Mouse (Mus musculus) intestine, embryonic 15.5 days (tissue): ENCODE data around the gene Slc29a1. TPM values are rescaled to one million over a fixed set of nuclear protein-coding genes. Genes with fewer than 3 reads are reported as not detected.

Experiments used
- ATAC-seq: fragments of 200-750 bp; cut with Nextera tagmentation; 2 replicates; pipeline ENCODE4 v1.8.0; 2017; ENCODE audit warnings: moderate TSS enrichment, moderate library complexity
- H3K27ac ChIP-seq: fragments of 300-500 bp; sonication (generic); 2 replicates; pipeline ENCODE4 v1.5.1; 2015; ENCODE audit warnings: mild to moderate bottlenecking, inconsistent platforms
- H3K27me3 ChIP-seq: fragments of 300-500 bp; sonication (generic); replicated peaks from 2 replicates; pipeline ENCODE4 v1.6.1; 2015; ENCODE audit warnings: inconsistent platforms
- H3K36me3 ChIP-seq: fragments of 300-500 bp; sonication (generic); 2 replicates; pipeline ENCODE4 v1.6.1; 2015; ENCODE audit warnings: inconsistent platforms
- H3K4me1 ChIP-seq: fragments of 300-500 bp; sonication (generic); replicated peaks from 2 replicates; pipeline ENCODE4 v1.6.1; 2015; ENCODE audit warnings: inconsistent platforms
- H3K4me2 ChIP-seq: fragments of 300-500 bp; sonication (generic); replicated peaks from 2 replicates; pipeline ENCODE4 v1.6.1; 2015; ENCODE audit warnings: mild to moderate bottlenecking, inconsistent platforms
- H3K4me3 ChIP-seq: fragments of 300-500 bp; sonication (generic); replicated peaks from 2 replicates; pipeline ENCODE4 v1.5.1; 2015; ENCODE audit warnings: inconsistent platforms
- H3K9ac ChIP-seq: fragments of 300-500 bp; sonication (generic); 2 replicates; pipeline ENCODE4 v1.6.1; 2015; ENCODE audit warnings: inconsistent platforms
- H3K9me3 ChIP-seq: fragments of 300-500 bp; sonication (generic); 2 replicates; pipeline ENCODE4 v1.6.1; 2016; ENCODE audit warnings: inconsistent platforms
- WGBS: fragments of 180-500 bp; shearing (Covaris S2); methylation state at CpG from one replicate; pipeline ENCODE4 v1.1.7; 2015; 5-methylcytosine and 5-hydroxymethylcytosine counted together
- polyA plus RNA-seq: library from polyadenylated mRNA; unstranded; fragments of >200 nt; fragmentation: Nextera tagmentation; extraction: Ambion mirVana; gene quantifications from 2 replicates; pipeline ENCODE4 v1.2.1, GENCODE M21; 2015

Slc29a1 gene
- polyA plus RNA-seq, 1 experiment from 2014 or later, result 85.4 TPM

DNA sequence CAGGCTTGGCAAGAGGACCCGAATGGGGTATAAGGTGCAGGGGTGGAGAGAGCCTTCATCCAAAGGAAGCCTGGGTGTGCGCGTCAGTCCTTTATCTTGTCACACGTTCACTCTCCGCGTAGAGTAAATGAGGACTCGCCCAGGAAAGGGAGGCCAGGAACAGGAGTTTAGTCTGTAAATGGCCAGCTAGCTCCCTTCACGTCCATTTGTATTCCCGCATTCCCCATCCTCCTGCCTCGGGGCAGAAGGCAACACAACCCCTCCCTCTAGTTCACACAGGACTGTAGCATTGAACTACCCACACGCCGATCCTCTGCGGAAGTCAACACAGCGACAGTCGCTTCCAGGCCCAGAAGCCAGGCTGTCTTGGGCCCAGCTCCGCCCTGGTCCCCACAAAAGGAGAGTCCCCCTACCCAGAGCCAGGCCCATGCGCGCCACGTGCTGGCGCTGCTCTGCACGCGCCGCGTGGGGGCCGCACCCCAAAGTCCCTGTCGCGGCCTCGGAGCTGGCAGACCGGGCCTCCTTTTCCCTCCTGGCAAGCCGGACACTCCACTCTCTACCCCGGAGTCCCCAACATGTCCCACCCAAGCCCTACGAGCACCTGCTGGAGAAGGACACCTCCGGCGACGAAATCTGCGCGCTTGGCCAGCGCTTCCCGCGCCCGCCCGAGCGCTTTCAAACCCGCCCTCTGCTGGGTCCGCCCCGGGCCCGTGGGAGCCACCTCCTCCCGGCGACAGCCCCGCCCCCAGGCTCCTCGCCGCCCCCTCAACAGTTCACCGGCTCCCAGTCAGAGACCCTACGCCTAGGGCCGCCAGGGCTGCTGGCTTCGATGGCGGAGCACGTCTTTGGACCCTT lies 4.3 kb downstream of the Slc29a1 start:
- peak overlapping the region; percentile 99 for H3K4me2 ChIP-seq
- H3K4me3 ChIP-seq, result peak overlapping the region; percentile 56
- no peaks in the 10 kb centered on the region for H3K9me3 ChIP-seq
- H3K36me3 ChIP-seq, result no peaks in the 10 kb centered on the region
- under 1% methylated on average over 58 of the region's 58 CpGs for WGBS
- peaks cover 86% of the 10 kb centered on the region for H3K4me1 ChIP-seq
- no peaks in the 10 kb centered on the region; the same call in 1 of the 2 replicates for H3K27me3 ChIP-seq
- ATAC-seq, result peak; percentile 75
- peak overlapping the region; percentile 34; the same call in 1 of the 2 replicates for H3K27ac ChIP-seq
- H3K9ac ChIP-seq, result peak overlapping the region; percentile 64

GRCm38 (mm10) chr17:45594195-45594594 lies 5.2 kb downstream of the Slc29a1 start:
- Histone ChIP-seq H3K9ac (no peak overlapping the region; the same call in 1 of the 2 replicates), H3K9me3 (no peaks in the 10 kb centered on the region), H3K4me2 (peak overlapping the region; percentile 99), H3K36me3 (no peaks in the 10 kb centered on the region), H3K4me3 (peak overlapping the region; percentile 56), H3K27ac (no peak overlapping the region), H3K27me3 (no peaks in the 10 kb centered on the region), H3K4me1 (peaks cover 77% of the 10 kb centered on the region)
- no peak for ATAC-seq
- WGBS, result 52% methylated on average over 8 of the region's 8 CpGs

DNA sequence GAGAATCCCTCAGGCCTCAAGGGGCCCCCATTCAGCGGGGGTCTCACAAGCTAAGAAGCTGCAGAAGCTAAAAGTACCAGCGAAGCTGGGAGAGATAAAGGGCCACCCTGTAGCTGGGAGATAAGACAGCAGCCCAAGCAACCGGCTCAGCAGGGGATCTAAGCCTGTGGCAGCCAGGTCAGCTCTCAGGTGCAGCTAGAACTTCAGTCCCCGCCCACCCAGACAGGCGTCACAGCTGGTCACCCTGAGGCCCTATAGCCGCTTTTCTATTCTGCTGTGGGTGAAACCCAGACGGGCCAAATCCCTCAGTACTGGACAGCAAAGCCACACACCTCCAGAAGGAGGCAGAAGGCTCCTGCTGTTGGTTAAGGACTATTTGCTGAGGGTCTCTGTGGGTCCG lies 5.9 kb downstream of the Slc29a1 start:
- ATAC-seq, result 0 out of 2 replicates have a peak, but pooled peaks have one; percentile 36
- Histone ChIP-seq H3K36me3 (no peaks in the 10 kb centered on the region), H3K4me3 (no peak overlapping the region), H3K27ac (peak overlapping the region; percentile 27; the same call in 1 of the 2 replicates), H3K4me1 (peaks cover 72% of the 10 kb centered on the region), H3K9ac (no peak overlapping the region; the same call in 1 of the 2 replicates), H3K4me2 (peak overlapping the region; percentile 99), H3K27me3 (no peaks in the 10 kb centered on the region), H3K9me3 (no peaks in the 10 kb centered on the region)
- 40% methylated on average over 8 of the region's 8 CpGs for WGBS

GRCm38 (mm10) chr17:45592606-45593431 lies 6.6 kb downstream of the Slc29a1 start:
- Histone ChIP-seq H3K9ac (peak overlapping the region; percentile 17; the same call in 1 of the 2 replicates), H3K36me3 (no peaks in the 10 kb centered on the region), H3K27ac (peak overlapping the region; percentile 22; the same call in 1 of the 2 replicates), H3K9me3 (no peaks in the 10 kb centered on the region), H3K27me3 (no peaks in the 10 kb centered on the region), H3K4me3 (0 out of 2 replicates have a peak overlapping the region, but pooled peaks have one; percentile 6), H3K4me2 (peak overlapping the region; percentile 99), H3K4me1 (peaks cover 65% of the 10 kb centered on the region)
- no peak for ATAC-seq
- WGBS, result 45% methylated on average over 8 of the region's 8 CpGs

- Histone ChIP-seq H3K27me3 (no peaks in the 10 kb centered on the region), H3K9me3 (no peaks in the 10 kb centered on the region), H3K4me1 (peaks cover 61% of the 10 kb centered on the region), H3K9ac (peak overlapping the region; percentile 17), H3K4me2 (peak overlapping the region; percentile 99), H3K36me3 (peaks cover 4% of the 10 kb centered on the region; the same call in 1 of the 2 replicates), H3K27ac (no peak overlapping the region), H3K4me3 (0 out of 2 replicates have a peak overlapping the region, but pooled peaks have one; percentile 6)
- no peak for ATAC-seq
- 43% methylated on average over 16 of the region's 16 CpGs for WGBS
Measured at GRCm38 (mm10) chr17:45591701-45592605, 7.5 kb downstream of the Slc29a1 start.

DNA sequence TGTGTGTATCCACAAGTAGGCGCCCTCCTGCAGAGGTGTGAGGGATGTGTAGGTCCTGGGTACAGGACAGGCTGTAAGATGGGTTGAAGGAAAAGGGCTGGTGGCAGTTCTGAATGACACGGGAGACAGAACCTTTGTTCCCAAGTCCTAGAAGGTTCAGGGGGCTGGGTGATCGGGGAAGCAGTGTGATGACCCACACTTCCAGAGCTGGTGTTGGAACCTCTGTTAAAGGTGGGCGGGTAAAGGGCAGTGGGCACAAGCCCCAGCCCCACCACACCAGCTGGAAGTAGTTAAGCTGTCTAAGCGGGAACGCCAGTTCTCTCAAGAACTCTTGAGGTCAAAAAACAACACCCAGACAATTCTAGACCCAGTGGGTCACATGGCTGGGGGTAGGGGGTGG lies 9.0 kb downstream of the Slc29a1 start:
- no peak overlapping the region for H3K4me2 ChIP-seq
- ATAC-seq, result no peak
- 77% methylated on average over 6 of the region's 6 CpGs for WGBS

DNA sequence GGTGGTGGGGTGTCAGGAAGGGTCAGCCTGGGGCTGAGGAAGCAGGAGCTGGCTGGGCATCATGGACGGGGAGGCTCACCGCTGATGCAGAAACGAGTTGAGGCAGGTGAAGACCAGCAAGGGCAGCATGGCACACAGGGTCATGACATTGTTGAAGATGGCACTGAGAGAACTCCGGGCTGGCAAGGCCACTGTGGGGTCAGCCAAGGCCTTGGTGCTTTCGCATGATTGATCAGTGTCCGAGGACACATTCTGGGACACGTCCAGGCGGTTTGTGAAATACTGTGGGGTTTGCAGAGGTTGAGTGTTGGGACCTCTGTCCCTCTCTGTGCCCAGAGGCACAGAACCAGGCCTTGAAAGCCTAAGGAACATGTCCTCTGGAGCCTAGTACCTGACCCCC lies 9.6 kb downstream of the Slc29a1 start:
- Histone ChIP-seq H3K27me3 (no peaks in the 10 kb centered on the region), H3K4me1 (peaks cover 50% of the 10 kb centered on the region), H3K4me3 (no peak overlapping the region), H3K4me2 (no peak overlapping the region), H3K36me3 (peaks cover 5% of the 10 kb centered on the region; the same call in 1 of the 2 replicates), H3K9me3 (no peaks in the 10 kb centered on the region), H3K9ac (no peak overlapping the region), H3K27ac (no peak overlapping the region)
- WGBS, result 95% methylated on average over 8 of the region's 8 CpGs
- ATAC-seq, result no peak

More for the DNA sequence above, 9.0 kb downstream of the Slc29a1 start:
- Histone ChIP-seq H3K36me3 (peaks cover 5% of the 10 kb centered on the region; the same call in 1 of the 2 replicates), H3K27me3 (no peaks in the 10 kb centered on the region), H3K27ac (no peak overlapping the region), H3K9ac (no peak overlapping the region), H3K9me3 (no peaks in the 10 kb centered on the region), H3K4me3 (no peak overlapping the region), H3K4me1 (peaks cover 52% of the 10 kb centered on the region)

DNA sequence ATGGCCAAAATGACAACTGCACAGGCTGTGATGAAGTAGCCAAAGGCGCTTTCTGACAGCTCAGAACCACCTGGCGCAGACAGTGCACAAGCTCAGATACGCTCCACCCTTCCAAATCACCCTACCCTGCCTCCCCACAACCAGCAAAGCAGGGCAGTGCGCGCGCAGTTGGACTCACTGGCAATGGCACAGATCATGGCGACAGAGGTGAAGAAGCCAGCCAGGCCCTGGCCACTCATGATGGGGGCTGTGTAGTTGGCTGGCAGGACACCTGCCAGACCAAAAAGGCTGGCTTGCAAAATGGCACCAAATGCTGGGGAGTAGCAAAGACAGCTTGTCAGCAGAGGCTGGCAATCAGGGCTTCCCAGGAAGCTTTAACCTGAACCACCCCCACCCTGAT lies 10.2 kb downstream of the Slc29a1 start:
- Histone ChIP-seq H3K36me3 (peaks cover 5% of the 10 kb centered on the region; the same call in 1 of the 2 replicates), H3K4me1 (peaks cover 49% of the 10 kb centered on the region)
- no peak for ATAC-seq

GRCm38 (mm10) chr17:45588370-45588769 lies 11.0 kb downstream of the Slc29a1 start:
- ATAC-seq, result no peak
- Histone ChIP-seq H3K4me1 (peaks cover 42% of the 10 kb centered on the region), H3K27me3 (no peaks in the 10 kb centered on the region), H3K4me3 (no peak overlapping the region), H3K36me3 (peaks cover 5% of the 10 kb centered on the region; the same call in 1 of the 2 replicates), H3K4me2 (no peak overlapping the region), H3K27ac (no peak overlapping the region), H3K9me3 (no peaks in the 10 kb centered on the region), H3K9ac (no peak overlapping the region)
- 89% methylated on average over 7 of the region's 7 CpGs for WGBS

More for the DNA sequence above, 10.2 kb downstream of the Slc29a1 start:
- no peak overlapping the region for H3K4me3 ChIP-seq
- no peak overlapping the region for H3K4me2 ChIP-seq
- H3K27me3 ChIP-seq, result no peaks in the 10 kb centered on the region
- 97% methylated on average over 7 of the region's 7 CpGs for WGBS
- no peak overlapping the region for H3K9ac ChIP-seq
- no peak overlapping the region for H3K27ac ChIP-seq
- no peaks in the 10 kb centered on the region for H3K9me3 ChIP-seq

DNA sequence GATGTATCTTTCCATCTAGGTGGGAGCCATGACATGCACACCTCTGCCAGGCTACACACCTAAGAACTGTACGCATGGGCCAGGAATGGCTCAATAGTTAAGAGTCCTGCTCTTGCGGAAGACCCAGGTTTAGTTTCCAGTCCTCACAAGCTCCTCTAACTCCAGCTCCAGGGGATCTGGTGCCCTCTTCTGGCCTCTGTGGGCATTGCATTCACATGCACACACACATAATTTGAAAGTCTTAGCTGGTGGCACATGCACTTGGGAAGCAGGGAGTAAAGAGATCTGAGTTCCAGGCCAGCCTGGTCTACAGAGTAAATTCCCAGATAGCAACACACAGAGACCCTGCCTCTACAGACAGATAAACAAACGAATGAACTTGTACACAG lies 13.0 kb downstream of the Slc29a1 start:
- peaks cover 5% of the 10 kb centered on the region; the same call in 1 of the 2 replicates for H3K36me3 ChIP-seq
- H3K4me1 ChIP-seq, result peaks cover 23% of the 10 kb centered on the region
- 0 out of 2 replicates have a peak overlapping the region, but pooled peaks have one; percentile 80 for H3K27ac ChIP-seq
- no peak overlapping the region for H3K9ac ChIP-seq
- 98% methylated on average over 3 of the region's 3 CpGs for WGBS
- H3K27me3 ChIP-seq, result no peaks in the 10 kb centered on the region
- no peak for ATAC-seq
- no peak overlapping the region for H3K4me2 ChIP-seq
- no peaks in the 10 kb centered on the region for H3K9me3 ChIP-seq
- H3K4me3 ChIP-seq, result no peak overlapping the region

GRCm38 (mm10) chr17:45585725-45586448 lies 13.5 kb downstream of the Slc29a1 start:
- Histone ChIP-seq H3K27ac (peak overlapping the region; percentile 80), H3K4me2 (no peak overlapping the region), H3K27me3 (no peaks in the 10 kb centered on the region), H3K9me3 (no peaks in the 10 kb centered on the region), H3K4me1 (peaks cover 21% of the 10 kb centered on the region), H3K9ac (peak overlapping the region; percentile 15; the same call in 1 of the 2 replicates), H3K4me3 (no peak overlapping the region), H3K36me3 (peaks cover 5% of the 10 kb centered on the region; the same call in 1 of the 2 replicates)
- WGBS, result 67% methylated on average over 23 of the region's 23 CpGs
- no peak for ATAC-seq
